ENCODE assay signal across 19 mouse cellular contexts in genomic region chr2:104356531-104356930, GRCm38 (mm10). TPM values are rescaled to one million over a fixed set of nuclear protein-coding genes. Genes with fewer than 3 reads are reported as not detected.
"Had no signal": no experiment of that assay in that cellular context is flagged by ENCODE, and none has a peak within 500 bp of the region (broad histone marks: within the 10 kb centered on the region; RNA-seq: fewer than 3 reads in every experiment).

No protein-coding gene starts in this region.

- ATAC-seq: inflammation-experienced regulatory T-cells, adult 6 months; intestine, embryonic 16.5 days; liver, embryonic 12.5 days had no signal

- H3K4me3 ChIP-seq: limb, embryonic 10.5 days; limb, embryonic 13.5 days; liver, embryonic 12.5 days; liver, embryonic 15.5 days; stomach, embryonic 15.5 days had no signal

- H3K4me1 ChIP-seq: limb, embryonic 10.5 days; limb, embryonic 13.5 days; liver, embryonic 12.5 days; liver, embryonic 15.5 days; stomach, embryonic 15.5 days had no signal

- DNase-seq: kidney, adult 18-20 months; liver; lung, adult 18-20 months; lung, postnatal 14 days; midbrain, embryonic 14.5 days; right cerebral cortex, postnatal 14 days; spleen, adult 18-20 months; thymus, adult 18-20 months; thymus, postnatal 36 days had no signal

RNA-seq across cellular contexts. Expression of gene D430041D05Rik, which starts 54.3 kb away (rescaled TPM):
- total RNA-seq: megakaryocyte, adult 5-6 weeks had no signal
- polyA plus RNA-seq: large intestine, adult 2 months; liver, embryonic 15.5 days; macrophage had no signal
